Mouse (Mus musculus) frontal cortex, adult (tissue): ENCODE results near the gene Esrp2.

Source experiments
- ATAC-seq: cut with Nextera tagmentation; 2 replicates; pipeline ENCODE4 v1.9.2; 2017; ENCODE audit warnings: mild to moderate bottlenecking, moderate library complexity, mixed read lengths; ENCODE audit not compliant: low TSS enrichment

The Esrp2 gene

GRCm38 (mm10) chr8:106147868-106148565 lies 11.2 kb upstream of the Esrp2 start:
- ATAC-seq, result no peak

- ATAC-seq, result no peak
These were observed 9.2 kb upstream of the Esrp2 start for GRCm38 (mm10) chr8:106146014-106146413.

GRCm38 (mm10) chr8:106145331-106145730 lies 8.6 kb upstream of the Esrp2 start:
- no peak for ATAC-seq

GRCm38 (mm10) chr8:106140769-106141168 lies 4.0 kb upstream of the Esrp2 start:
- peak; percentile 86 for ATAC-seq

GRCm38 (mm10) chr8:106140191-106140590 lies 3.4 kb upstream of the Esrp2 start:
- ATAC-seq, result no peak

- no peak for ATAC-seq
These were observed 1.8 kb upstream of the Esrp2 start for GRCm38 (mm10) chr8:106138616-106139015.

- peak; percentile 64; the same call in 1 of the 2 replicates for ATAC-seq
These were observed 1.2 kb upstream of the Esrp2 start for GRCm38 (mm10) chr8:106137906-106138477.

GRCm38 (mm10) chr8:106137218-106137905 lies 588 bp upstream of the Esrp2 start:
- ATAC-seq, result 0 out of 2 replicates have a peak, but pooled peaks have one; percentile 13

GRCm38 (mm10) chr8:106135672-106136071 lies 1.1 kb downstream of the Esrp2 start:
- ATAC-seq, result no peak

GRCm38 (mm10) chr8:106134751-106135571 lies 1.8 kb downstream of the Esrp2 start:
- ATAC-seq, result no peak

GRCm38 (mm10) chr8:106133946-106134345 lies 2.8 kb downstream of the Esrp2 start:
- ATAC-seq, result no peak

GRCm38 (mm10) chr8:106133526-106133925 lies 3.2 kb downstream of the Esrp2 start:
- no peak for ATAC-seq

GRCm38 (mm10) chr8:106132356-106132755 lies 4.4 kb downstream of the Esrp2 start:
- ATAC-seq, result no peak

GRCm38 (mm10) chr8:106131488-106132222 lies 5.1 kb downstream of the Esrp2 start:
- ATAC-seq, result no peak

GRCm38 (mm10) chr8:106131021-106131420 lies 5.8 kb downstream of the Esrp2 start:
- no peak for ATAC-seq

GRCm38 (mm10) chr8:106130505-106130904 lies 6.3 kb downstream of the Esrp2 start:
- no peak for ATAC-seq

- ATAC-seq, result no peak
These were observed 6.8 kb downstream of the Esrp2 start for GRCm38 (mm10) chr8:106129997-106130396.

- ATAC-seq, result no peak
These were observed 7.4 kb downstream of the Esrp2 start for GRCm38 (mm10) chr8:106129232-106129930.

GRCm38 (mm10) chr8:106127882-106128410 lies 8.8 kb downstream of the Esrp2 start:
- ATAC-seq, result no peak

- ATAC-seq, result no peak
These were observed 9.7 kb downstream of the Esrp2 start for GRCm38 (mm10) chr8:106127054-106127453.
